Mouse (Mus musculus) spleen, adult 2 months (tissue): Measurements from ENCODE around the gene Igfbp2.

Source experiments
- CTCF ChIP-seq: fragments of 200-500 bp; IDR thresholded peaks from 2 replicates; pipeline ENCODE4 v1.5.1; 2011; ENCODE audit warnings: mild to moderate bottlenecking, inconsistent platforms; ENCODE audit not compliant: insufficient read depth, insufficient read length, insufficient replicate concordance; ENCODE audit errors: extremely low read depth
- POLR2A ChIP-seq: fragments of 200-500 bp; IDR thresholded peaks from 2 replicates; pipeline ENCODE4 v1.6.1; 2011; ENCODE audit warnings: low read depth, low read length, inconsistent platforms

- no peak for TF ChIP-seq CTCF
- no peak for TF ChIP-seq POLR2A
Observed at GRCm38 (mm10) chr1:72885111-72885818, 61.0 kb downstream of the Igfbp2 start.
